Mouse (Mus musculus) CH12.LX (cell line): ENCODE results near the gene P3h3. TPM values are rescaled to one million over a fixed set of nuclear protein-coding genes. Genes with fewer than 3 reads are reported as not detected.

Experiments used
- DNase-seq: peaks from one replicate; pipeline ENCODE4 v3.0.0-alpha.2; 2013; ENCODE audit errors: extremely low read depth
- H3K27ac ChIP-seq: 2 replicates; pipeline ENCODE4 v1.5.1; 2012; ENCODE audit warnings: low read depth, mild to moderate bottlenecking, control low read depth, moderate library complexity; ENCODE audit not compliant: insufficient read depth
- H3K27me3 ChIP-seq: replicated peaks from 2 replicates; pipeline ENCODE3; 2012; ENCODE audit warnings: inconsistent platforms
- H3K36me3 ChIP-seq, 2 experiments: replicated peaks in 1 of 2; 2 replicates each; pipeline versions ENCODE3 to v1.6.1; 2012; ENCODE audit warnings: inconsistent platforms in 1 of 2, low read length in 1 of 2, mild to moderate bottlenecking in 1 of 2, mixed read lengths in 1 of 2, moderate library complexity in 1 of 2; ENCODE audit not compliant: control insufficient read depth in 1 of 2, insufficient read depth in 1 of 2
- H3K4me1 ChIP-seq, 2 experiments: 2 replicates each; pipeline ENCODE4 v1.6.1; 2012; ENCODE audit warnings: inconsistent platforms in 1 of 2, moderate library complexity in 1 of 2; ENCODE audit not compliant: insufficient read depth in 2 of 2, control insufficient read depth in 1 of 2
- H3K4me2 ChIP-seq: 2 replicates; pipeline ENCODE4 v1.6.1; 2012; ENCODE audit warnings: low read depth, mild to moderate bottlenecking, control low read depth; ENCODE audit not compliant: poor library complexity, insufficient read depth, severe bottlenecking
- H3K4me3 ChIP-seq, 3 experiments: fragments of 150-350 bp in 1 of 3; sonication (generic) in 1 of 3; replicated peaks in 1 of 3; 2 replicates each; pipeline versions ENCODE3 to v1.5.1; 2011 to 2012; ENCODE audit warnings: low read depth in 2 of 3, low read length in 2 of 3, mild to moderate bottlenecking in 2 of 3, moderate library complexity in 2 of 3, control low read depth in 1 of 3, improper control_type of control experiment in 1 of 3, inconsistent platforms in 1 of 3, mixed read lengths in 1 of 3; ENCODE audit not compliant: poor library complexity in 1 of 3
- H3K79me2 ChIP-seq: replicated peaks from 2 replicates; pipeline ENCODE4 v1.6.1; 2012; ENCODE audit warnings: mild to moderate bottlenecking, moderate library complexity; ENCODE audit not compliant: control insufficient read depth, poor library complexity, insufficient read depth, severe bottlenecking; ENCODE audit errors: extremely low read depth
- H3K9ac ChIP-seq: 2 replicates; pipeline ENCODE4 v1.6.1; 2012; ENCODE audit warnings: low read depth, mild to moderate bottlenecking, control low read depth, moderate library complexity; ENCODE audit not compliant: insufficient read depth
- H3K9me3 ChIP-seq: replicated peaks from 2 replicates; pipeline ENCODE3; 2012; ENCODE audit warnings: low read length, inconsistent platforms, mixed read lengths
- BHLHE40 ChIP-seq: IDR thresholded peaks from 2 replicates; pipeline ENCODE4 v1.6.1; 2011; ENCODE audit warnings: mild to moderate bottlenecking, low read depth, low read length, improper control_type of control experiment
- CHD1 ChIP-seq: IDR thresholded peaks from 2 replicates; pipeline ENCODE4 v1.6.1; 2012; ENCODE audit warnings: low read depth, low read length, improper control_type of control experiment, inconsistent platforms
- CHD2 ChIP-seq: IDR thresholded peaks from 2 replicates; pipeline ENCODE4 v1.6.1; 2011; ENCODE audit warnings: low read length, improper control_type of control experiment
- E2F4 ChIP-seq: IDR thresholded peaks from 2 replicates; pipeline ENCODE4 v1.6.1; 2011; ENCODE audit warnings: low read depth, low read length, improper control_type of control experiment; ENCODE audit not compliant: insufficient replicate concordance
- ELF1 ChIP-seq: IDR thresholded peaks from 2 replicates; pipeline ENCODE4 v1.6.1; 2014; ENCODE audit warnings: low read depth, mild to moderate bottlenecking, inconsistent platforms, low read length, improper control_type of control experiment
- EP300 ChIP-seq: IDR thresholded peaks from 2 replicates; pipeline ENCODE4 v1.6.1; 2011; ENCODE audit warnings: low read length, improper control_type of control experiment
- GABPA ChIP-seq: IDR thresholded peaks from 2 replicates; pipeline ENCODE4 v1.6.1; 2012; ENCODE audit warnings: low read depth, low read length, improper control_type of control experiment, inconsistent platforms; ENCODE audit not compliant: insufficient replicate concordance
- IRF4 ChIP-seq: IDR thresholded peaks from 2 replicates; pipeline ENCODE4 v1.6.1; 2014; ENCODE audit warnings: low read depth, mild to moderate bottlenecking, inconsistent platforms, low read length, improper control_type of control experiment
- JUN ChIP-seq: IDR thresholded peaks from 2 replicates; pipeline ENCODE4 v1.6.1; 2011; ENCODE audit warnings: low read depth, mild to moderate bottlenecking, low read length, improper control_type of control experiment, moderate library complexity; ENCODE audit not compliant: insufficient read depth
- JUND ChIP-seq: conservative IDR thresholded peaks from 2 replicates; pipeline ENCODE4 v1.6.1; 2011; ENCODE audit warnings: low read depth, low read length, improper control_type of control experiment
- KAT2A ChIP-seq: IDR thresholded peaks from 2 replicates; pipeline ENCODE4 v1.6.1; 2012; ENCODE audit warnings: low read length, improper control_type of control experiment, inconsistent platforms; ENCODE audit not compliant: insufficient replicate concordance
- MAFK ChIP-seq: IDR thresholded peaks from 2 replicates; pipeline ENCODE4 v1.6.1; 2011; ENCODE audit warnings: low read length, improper control_type of control experiment; ENCODE audit not compliant: insufficient replicate concordance
- MAZ ChIP-seq: IDR thresholded peaks from 2 replicates; pipeline ENCODE4 v1.6.1; 2012; ENCODE audit warnings: low read depth, mild to moderate bottlenecking, inconsistent platforms, low read length, improper control_type of control experiment, moderate library complexity
- MEF2A ChIP-seq: IDR thresholded peaks from 2 replicates; pipeline ENCODE4 v1.6.1; 2014; ENCODE audit warnings: low read depth, mild to moderate bottlenecking, inconsistent platforms, low read length, improper control_type of control experiment, borderline replicate concordance
- MYC ChIP-seq: IDR thresholded peaks from 2 replicates; pipeline ENCODE4 v1.6.1; 2011; ENCODE audit warnings: low read depth, mild to moderate bottlenecking, improper control_type of control experiment, low read length
- NELFE ChIP-seq: IDR thresholded peaks from 2 replicates; pipeline ENCODE4 v1.6.1; 2011; ENCODE audit warnings: low read depth, low read length, improper control_type of control experiment
- PAX5 ChIP-seq: IDR thresholded peaks from 2 replicates; pipeline ENCODE4 v1.6.1; 2012; ENCODE audit warnings: low read length, inconsistent platforms, mixed read lengths
- POLR2A ChIP-seq: IDR thresholded peaks from 2 replicates; pipeline ENCODE4 v1.6.1; 2011; ENCODE audit warnings: low read depth, mild to moderate bottlenecking, improper control_type of control experiment, low read length
- POLR2AphosphoS2 ChIP-seq: IDR thresholded peaks from 2 replicates; pipeline ENCODE4 v1.6.1; 2011; ENCODE audit warnings: low read depth, low read length, improper control_type of control experiment
- SIN3A ChIP-seq: IDR thresholded peaks from 2 replicates; pipeline ENCODE4 v1.6.1; 2012; ENCODE audit warnings: low read length, improper control_type of control experiment, inconsistent platforms
- SMC3 ChIP-seq: IDR thresholded peaks from 2 replicates; pipeline ENCODE4 v1.6.1; 2011; ENCODE audit warnings: low read depth, low read length, improper control_type of control experiment
- TBP ChIP-seq: conservative IDR thresholded peaks from 2 replicates; pipeline ENCODE4 v1.6.1; 2011; ENCODE audit warnings: low read depth, low read length, improper control_type of control experiment
- USF1 ChIP-seq: IDR thresholded peaks from 2 replicates; pipeline ENCODE4 v1.6.1; 2014; ENCODE audit warnings: low read depth, mild to moderate bottlenecking, inconsistent platforms, low read length, improper control_type of control experiment
- USF2 ChIP-seq: conservative IDR thresholded peaks from 2 replicates; pipeline ENCODE4 v1.6.1; 2011; ENCODE audit warnings: low read depth, low read length, improper control_type of control experiment
- ZKSCAN1 ChIP-seq: IDR thresholded peaks from 2 replicates; pipeline ENCODE4 v1.6.1; 2012; ENCODE audit warnings: low read depth, inconsistent platforms, low read length, improper control_type of control experiment, borderline replicate concordance
- ZMIZ1 ChIP-seq: IDR thresholded peaks from 2 replicates; pipeline ENCODE4 v1.6.1; 2012; ENCODE audit warnings: low read depth, mild to moderate bottlenecking, inconsistent platforms, low read length, improper control_type of control experiment
- dilution Hi-C: fragments of 300-500 bp; cut with MboI; formaldehyde crosslinking; loops from 2 replicates; pipeline ENCODE4 v1.14.3; 2020; ENCODE audit warnings: low sequenced_read_pairs; ENCODE audit not compliant: extremely low pct_unique_long_range_greater_than_20kb, extremely low pct_ligation_motif_present
- in situ Hi-C: fragments of 300-500 bp; cut with MboI; formaldehyde crosslinking; loops from 3 replicates; pipeline ENCODE4 v1.14.3; 2019; ENCODE audit warnings: low sequenced_read_pairs, low pct_ligation_motif_present, low pct_unique_long_range_greater_than_20kb, mixed read lengths
- polyA plus RNA-seq: library from polyadenylated mRNA; unstranded; fragments of >175 nt; gene quantifications from 2 replicates; pipeline ENCODE4 v1.2.1, GENCODE M21; 2012; ENCODE audit warnings: low read depth; ENCODE audit not compliant: insufficient read length
- total RNA-seq, 2 experiments: library from RNA; depleted of rRNA; stranded (reverse); fragments of 300-350 nt in 1 of 2; fragments of >200 nt in 1 of 2; gene quantifications; 2 replicates each; pipeline ENCODE4 v1.2.3; 2012 to 2014

P3h3 gene
- total and polyA plus RNA-seq, 3 experiments = 0.31 to 0.34 TPM; not detected in 1

DNA sequence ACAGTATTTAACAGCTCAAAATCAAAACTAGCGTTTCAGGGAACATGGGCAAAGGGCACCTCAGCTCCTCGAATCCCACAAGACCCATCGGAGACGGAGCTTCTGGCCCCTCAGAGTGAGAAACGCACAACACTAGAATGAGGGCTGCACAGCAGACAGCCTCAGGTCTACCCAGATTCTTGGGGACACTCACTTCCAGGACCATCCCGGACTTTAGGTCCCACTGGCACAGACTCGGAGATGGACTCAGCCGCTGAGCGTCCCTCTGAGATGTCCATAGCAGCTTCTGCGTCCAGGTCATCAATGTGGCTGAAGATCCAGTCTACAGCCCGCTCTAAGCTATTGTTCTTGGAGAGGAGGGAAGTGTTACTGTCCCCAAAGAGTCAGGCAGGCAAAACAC lies 40.4 kb downstream of the P3h3 start:
- H3K4me1 ChIP-seq = peaks cover 5 to 15% of the 10 kb centered on the region in 2 experiments
- H3K27me3 ChIP-seq = no peaks in the 10 kb centered on the region
- H3K4me3 ChIP-seq = no peak overlapping the region
- dilution Hi-C loops (no loop called here), in situ Hi-C loops (no loop called here)
- H3K79me2 ChIP-seq = peaks cover 18% of the 10 kb centered on the region
- no peaks in the 10 kb centered on the region for H3K9me3 ChIP-seq
- H3K27ac ChIP-seq = no peak overlapping the region
- H3K4me2 ChIP-seq = no peak overlapping the region
- H3K36me3 ChIP-seq = peaks cover 69 to 84% of the 10 kb centered on the region in 2 experiments
- H3K9ac ChIP-seq = no peak overlapping the region
- no peak for TF ChIP-seq USF1
- TF ChIP-seq POLR2AphosphoS2 = no peak
- no peak for TF ChIP-seq MAZ
- no peak for TF ChIP-seq KAT2A
- TF ChIP-seq ZMIZ1 = no peak
- TF ChIP-seq BHLHE40 = no peak
- TF ChIP-seq POLR2A = no peak
- no peak for TF ChIP-seq MAFK
- no peak for TF ChIP-seq EP300
- no peak for TF ChIP-seq NELFE
- no peak for TF ChIP-seq CHD1
- no peak for TF ChIP-seq TBP
- TF ChIP-seq, all 38 proteins: peak for 0
- no peak for DNase-seq

DNA sequence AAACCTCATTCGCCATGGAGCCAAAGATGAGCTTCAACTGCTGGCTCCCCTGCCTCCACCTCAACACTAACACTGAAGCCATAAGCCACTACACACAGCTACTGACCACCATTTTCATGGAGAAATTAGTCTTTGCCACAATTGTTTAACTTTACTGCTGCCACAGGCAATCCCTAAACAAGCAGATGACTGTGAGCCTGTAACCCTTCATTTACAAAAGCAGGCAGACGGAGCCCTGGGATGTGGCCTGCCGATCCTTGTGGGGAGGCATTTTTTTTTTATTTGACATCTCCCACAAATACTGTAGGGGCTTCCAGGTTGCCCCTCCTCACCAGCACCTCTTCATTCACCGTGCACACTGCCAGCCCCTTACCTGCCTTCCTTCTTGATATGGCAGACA lies 40.9 kb downstream of the P3h3 start:
- H3K79me2 ChIP-seq = peaks cover 22% of the 10 kb centered on the region
- dilution Hi-C loops (no loop called here), in situ Hi-C loops (no loop called here)
- H3K9me3 ChIP-seq = no peaks in the 10 kb centered on the region
- peaks cover 69 to 84% of the 10 kb centered on the region in 2 experiments for H3K36me3 ChIP-seq
- TF ChIP-seq ZMIZ1 = no peak
- no peak for TF ChIP-seq SMC3
- no peak for TF ChIP-seq PAX5
- TF ChIP-seq POLR2AphosphoS2 = no peak
- TF ChIP-seq JUND = no peak
- no peak for TF ChIP-seq MEF2A
- TF ChIP-seq SIN3A = no peak
- TF ChIP-seq KAT2A = no peak
- no peak for TF ChIP-seq ZKSCAN1
- no peak for TF ChIP-seq CHD2
- no peak for TF ChIP-seq IRF4
- no peak for TF ChIP-seq ELF1
- no peak for TF ChIP-seq JUN
- no peak for TF ChIP-seq E2F4
- no peak for TF ChIP-seq GABPA
- no peak for TF ChIP-seq MYC
- TF ChIP-seq USF2 = no peak
- no peaks in the 10 kb centered on the region for H3K27me3 ChIP-seq
- peaks cover 5 to 20% of the 10 kb centered on the region in 2 experiments for H3K4me1 ChIP-seq
- no peak overlapping the region for H3K27ac ChIP-seq
- DNase-seq = no peak
- no peak overlapping the region for H3K9ac ChIP-seq
- no peak overlapping the region for H3K4me2 ChIP-seq
- no peak overlapping the region for H3K4me3 ChIP-seq
